Mouse (Mus musculus): ENCODE results near the gene Errfi1. TPM values are rescaled to one million over a fixed set of nuclear protein-coding genes. Genes with fewer than 3 reads are reported as not detected.

Gene Errfi1
- polyA plus RNA-seq, 1 experiment from 2014 or later, result 30.6 TPM

DNA sequence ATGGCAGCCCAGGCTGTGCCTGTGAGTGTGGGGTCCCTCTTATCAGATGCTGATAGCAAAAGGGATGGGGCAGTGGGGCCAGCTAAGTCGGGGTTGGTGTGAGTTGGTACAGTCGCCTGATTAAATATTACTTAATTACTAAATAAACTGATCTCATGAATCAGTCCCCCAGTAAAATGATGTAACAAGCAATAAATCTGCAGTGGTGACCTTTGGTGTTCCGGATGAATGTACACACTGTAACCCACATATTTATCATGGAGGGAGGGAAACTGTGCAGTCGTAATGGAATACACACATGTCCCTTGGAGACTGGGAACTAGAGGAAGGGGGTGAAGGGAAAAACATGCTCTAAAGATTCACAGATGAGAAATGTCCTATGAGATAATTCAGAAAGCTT lies 38.6 kb upstream of the Errfi1 start:
- Histone ChIP-seq H3K9me3 (ENCODE audit: control insufficient read depth, low read length) (no peaks in the 10 kb centered on the region), H3K27ac (replicated peaks) (0 out of 2 replicates have a peak overlapping the region, but pooled peaks have one; percentile 18), H3K4me1 (replicated peaks; ENCODE audit: control insufficient read depth, insufficient read depth) (peaks cover 7% of the 10 kb centered on the region; the same call in 1 of the 2 replicates), H3K9ac (ENCODE audit: low read length) (no peak overlapping the region), H3K4me3 (ENCODE audit: low read depth, low read length) (no peak overlapping the region), H3K27me3 (ENCODE audit: control insufficient read depth, insufficient read depth, low read length) (no peaks in the 10 kb centered on the region), H3K36me3 (ENCODE audit: control insufficient read depth, insufficient read depth, low read length) (no peaks in the 10 kb centered on the region), H3K4me2 (replicated peaks; ENCODE audit: low read depth) (no peak overlapping the region)
- peak; percentile 55 for ATAC-seq (ENCODE audit: low FRiP score, low TSS enrichment)
- no peak for DNase-seq (ENCODE audit: low spot score)
- 32% methylated on average over 4 of the region's 4 CpGs for WGBS
- no peak for TF ChIP-seq EP300 (optimal IDR thresholded peaks at IDR 0.05)
- TF ChIP-seq CTCF (IDR thresholded peaks at IDR 0.05; ENCODE audit: low read depth), result no peak

DNA sequence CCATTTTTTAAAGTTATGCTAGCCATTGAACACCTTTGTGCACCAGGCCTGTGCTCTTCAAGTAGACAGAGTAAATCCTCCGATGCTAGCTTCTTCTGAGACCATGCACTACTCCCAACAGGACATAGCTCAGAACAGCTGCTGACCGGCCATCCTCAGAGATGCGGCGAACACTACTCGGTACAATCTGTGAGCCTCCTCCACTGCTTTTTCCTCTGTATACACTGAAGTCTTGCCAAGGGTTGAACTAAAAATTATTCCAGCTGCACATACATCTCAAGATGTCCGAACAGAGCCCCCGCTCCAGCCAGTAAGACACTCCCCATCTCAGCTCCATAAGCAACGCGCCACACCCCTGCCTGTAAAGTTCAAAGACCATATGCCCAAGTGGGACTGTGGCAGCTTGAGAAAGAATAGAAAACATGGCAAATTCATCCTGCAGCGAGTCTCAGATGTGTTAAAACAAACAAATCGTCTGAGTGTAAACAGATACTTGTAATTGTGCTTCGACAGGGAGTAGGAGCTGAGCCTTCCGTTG lies 37.2 kb upstream of the Errfi1 start:
- H3K4me2 ChIP-seq (replicated peaks; ENCODE audit: low read depth), result no peak overlapping the region
- no peaks in the 10 kb centered on the region for H3K9me3 ChIP-seq (ENCODE audit: control insufficient read depth, low read length)
- no peaks in the 10 kb centered on the region for H3K27me3 ChIP-seq (ENCODE audit: control insufficient read depth, insufficient read depth, low read length)
- WGBS, result 27% methylated on average over 13 of the region's 13 CpGs
- DNase-seq (ENCODE audit: low spot score) (no peak), ATAC-seq (ENCODE audit: low FRiP score, low TSS enrichment) (no peak)
- H3K36me3 ChIP-seq (ENCODE audit: control insufficient read depth, insufficient read depth, low read length), result no peaks in the 10 kb centered on the region
- H3K4me1 ChIP-seq (replicated peaks; ENCODE audit: control insufficient read depth, insufficient read depth), result peaks cover 7% of the 10 kb centered on the region; the same call in 1 of the 2 replicates
- H3K9ac ChIP-seq (ENCODE audit: low read length), result no peak overlapping the region
- TF ChIP-seq CTCF (IDR thresholded peaks at IDR 0.05; ENCODE audit: low read depth) (no peak), EP300 (optimal IDR thresholded peaks at IDR 0.05) (no peak)
- no peak overlapping the region for H3K4me3 ChIP-seq (ENCODE audit: low read depth, low read length)
- peak overlapping the region; percentile 53 for H3K27ac ChIP-seq (replicated peaks)

DNA sequence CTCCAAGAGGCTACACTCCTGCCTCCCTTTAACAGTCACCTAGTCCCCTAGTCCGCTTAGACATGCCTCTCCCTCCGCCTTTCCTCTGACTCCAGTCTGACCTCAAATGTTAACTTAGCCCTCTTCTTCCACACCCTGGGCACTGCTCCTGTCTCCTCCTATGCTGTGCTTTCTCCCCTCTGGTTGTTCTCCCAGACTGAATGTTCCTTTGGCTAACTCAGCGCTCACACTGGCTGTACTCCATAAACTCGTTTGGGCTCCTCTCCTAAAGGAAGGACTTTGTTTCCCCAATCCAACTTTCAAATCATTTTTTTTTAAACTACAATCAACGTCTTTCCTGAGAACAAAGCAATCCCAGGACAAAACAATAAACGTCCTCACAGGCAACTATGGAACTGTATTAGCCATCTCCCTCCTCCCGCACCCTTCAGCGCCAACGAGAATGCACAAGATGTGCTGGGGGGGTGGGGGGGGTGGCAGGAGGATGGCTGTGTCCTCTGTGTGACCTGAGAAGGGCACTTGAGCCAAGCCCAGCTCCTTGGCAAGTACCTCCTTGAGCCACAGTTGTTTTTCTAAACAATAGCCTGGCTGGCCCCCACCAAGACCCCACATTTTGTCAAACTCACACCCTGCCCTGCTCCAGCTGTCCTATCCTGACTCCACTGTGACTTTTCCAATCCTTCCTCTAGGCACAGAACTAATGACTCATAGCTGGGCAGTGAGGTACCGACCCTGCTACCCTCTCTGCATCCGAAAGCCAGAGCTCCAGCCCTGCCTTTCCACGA lies 34.4 kb upstream of the Errfi1 start:
- Histone ChIP-seq H3K4me3 (ENCODE audit: low read depth, low read length) (no peak overlapping the region), H3K27me3 (ENCODE audit: control insufficient read depth, insufficient read depth, low read length) (no peaks in the 10 kb centered on the region), H3K9me3 (ENCODE audit: control insufficient read depth, low read length) (no peaks in the 10 kb centered on the region), H3K9ac (ENCODE audit: low read length) (no peak overlapping the region), H3K36me3 (ENCODE audit: control insufficient read depth, insufficient read depth, low read length) (no peaks in the 10 kb centered on the region; the same call in 1 of the 2 replicates), H3K27ac (replicated peaks) (no peak overlapping the region), H3K4me1 (replicated peaks; ENCODE audit: control insufficient read depth, insufficient read depth) (peaks cover 10% of the 10 kb centered on the region; the same call in 1 of the 2 replicates), H3K4me2 (replicated peaks; ENCODE audit: low read depth) (no peak overlapping the region)
- DNase-seq (ENCODE audit: low spot score) (no peak), ATAC-seq (ENCODE audit: low FRiP score, low TSS enrichment) (no peak)
- no peak for TF ChIP-seq EP300 (optimal IDR thresholded peaks at IDR 0.05)
- TF ChIP-seq CTCF (IDR thresholded peaks at IDR 0.05; ENCODE audit: low read depth), result no peak
- WGBS, result 50% methylated on average over 12 of the region's 12 CpGs

DNA sequence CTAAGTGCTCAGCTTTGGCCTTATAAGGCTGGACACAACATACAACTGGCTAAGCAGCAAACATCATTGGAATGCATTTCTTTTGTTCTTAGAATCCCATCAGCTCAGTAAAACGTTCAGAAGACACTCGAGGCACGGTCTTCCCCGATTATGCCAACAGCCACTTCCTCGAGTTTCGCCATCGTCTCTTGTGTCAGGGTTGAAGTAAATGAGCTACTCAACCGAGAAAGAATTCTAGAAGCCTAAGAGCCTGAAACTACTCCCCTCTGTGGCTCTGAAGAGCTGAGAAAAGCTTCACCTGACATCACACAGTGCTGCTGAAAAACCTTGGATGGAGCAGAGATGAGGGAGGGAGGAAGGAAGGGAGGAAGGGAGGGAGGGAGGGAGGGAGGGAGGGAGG lies 32.3 kb upstream of the Errfi1 start:
- Histone ChIP-seq H3K27me3 (ENCODE audit: control insufficient read depth, insufficient read depth, low read length) (no peaks in the 10 kb centered on the region), H3K9ac (ENCODE audit: low read length) (no peak overlapping the region), H3K4me1 (replicated peaks; ENCODE audit: control insufficient read depth, insufficient read depth) (peaks cover 6% of the 10 kb centered on the region), H3K27ac (replicated peaks) (no peak overlapping the region), H3K4me2 (replicated peaks; ENCODE audit: low read depth) (no peak overlapping the region), H3K36me3 (ENCODE audit: control insufficient read depth, insufficient read depth, low read length) (no peaks in the 10 kb centered on the region; the same call in 1 of the 2 replicates), H3K9me3 (ENCODE audit: control insufficient read depth, low read length) (no peaks in the 10 kb centered on the region), H3K4me3 (ENCODE audit: low read depth, low read length) (no peak overlapping the region)
- DNase-seq (ENCODE audit: low spot score) (no peak), ATAC-seq (ENCODE audit: low FRiP score, low TSS enrichment) (no peak)
- no peak for TF ChIP-seq EP300 (optimal IDR thresholded peaks at IDR 0.05)
- TF ChIP-seq CTCF (IDR thresholded peaks at IDR 0.05; ENCODE audit: low read depth), result no peak
- 65% methylated on average over 8 of the region's 8 CpGs for WGBS

DNA sequence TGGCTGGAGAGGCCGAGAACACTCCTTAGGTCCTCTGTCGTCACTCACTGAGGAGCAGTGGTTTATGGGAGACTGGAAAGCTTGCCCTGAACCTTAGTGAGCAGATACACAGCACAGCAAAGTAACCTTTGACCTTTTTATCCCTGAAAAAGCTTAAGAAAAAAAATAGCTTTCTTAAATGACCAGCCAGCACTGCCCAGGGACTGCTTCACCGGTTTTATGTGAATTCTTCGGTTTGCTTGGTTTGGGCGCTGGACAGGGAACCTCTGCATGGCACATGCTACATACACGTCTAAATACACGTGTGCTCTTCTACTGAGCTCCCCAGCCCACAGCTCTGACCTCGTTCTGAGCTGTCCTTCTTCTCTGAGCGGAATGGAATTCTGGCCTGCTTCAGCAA lies 31.1 kb upstream of the Errfi1 start:
- Histone ChIP-seq H3K4me3 (ENCODE audit: low read depth, low read length) (no peak overlapping the region), H3K36me3 (ENCODE audit: control insufficient read depth, insufficient read depth, low read length) (no peaks in the 10 kb centered on the region; the same call in 1 of the 2 replicates), H3K9me3 (ENCODE audit: control insufficient read depth, low read length) (no peaks in the 10 kb centered on the region), H3K27ac (replicated peaks) (no peak overlapping the region), H3K9ac (ENCODE audit: low read length) (no peak overlapping the region), H3K4me1 (replicated peaks; ENCODE audit: control insufficient read depth, insufficient read depth) (peaks cover 5% of the 10 kb centered on the region; the same call in 1 of the 2 replicates), H3K4me2 (replicated peaks; ENCODE audit: low read depth) (no peak overlapping the region), H3K27me3 (ENCODE audit: control insufficient read depth, insufficient read depth, low read length) (no peaks in the 10 kb centered on the region)
- 75% methylated on average over 9 of the region's 9 CpGs for WGBS
- ATAC-seq (ENCODE audit: low FRiP score, low TSS enrichment) (no peak), DNase-seq (ENCODE audit: low spot score) (no peak)
- no peak for TF ChIP-seq CTCF (IDR thresholded peaks at IDR 0.05; ENCODE audit: low read depth)
- TF ChIP-seq EP300 (optimal IDR thresholded peaks at IDR 0.05), result no peak

All from stomach, postnatal 0 days (tissue).